Mouse (Mus musculus) mouse embryonic stem cell (cell line): Measurements from ENCODE around the gene Syn2.

Source experiments
- in situ Hi-C, 2 experiments: fragments of 300-500 bp; cut with MboI; formaldehyde crosslinking; loops; 1 replicate in 1 of 2; 3 replicates in 1 of 2; pipeline ENCODE4 v1.14.3; 2019 to 2020; ENCODE audit warnings: low sequenced_read_pairs in 2 of 2, low pct_unique_long_range_greater_than_20kb in 1 of 2, mixed read lengths in 1 of 2; ENCODE audit not compliant: unreplicated experiment in 1 of 2

Syn2 gene

DNA sequence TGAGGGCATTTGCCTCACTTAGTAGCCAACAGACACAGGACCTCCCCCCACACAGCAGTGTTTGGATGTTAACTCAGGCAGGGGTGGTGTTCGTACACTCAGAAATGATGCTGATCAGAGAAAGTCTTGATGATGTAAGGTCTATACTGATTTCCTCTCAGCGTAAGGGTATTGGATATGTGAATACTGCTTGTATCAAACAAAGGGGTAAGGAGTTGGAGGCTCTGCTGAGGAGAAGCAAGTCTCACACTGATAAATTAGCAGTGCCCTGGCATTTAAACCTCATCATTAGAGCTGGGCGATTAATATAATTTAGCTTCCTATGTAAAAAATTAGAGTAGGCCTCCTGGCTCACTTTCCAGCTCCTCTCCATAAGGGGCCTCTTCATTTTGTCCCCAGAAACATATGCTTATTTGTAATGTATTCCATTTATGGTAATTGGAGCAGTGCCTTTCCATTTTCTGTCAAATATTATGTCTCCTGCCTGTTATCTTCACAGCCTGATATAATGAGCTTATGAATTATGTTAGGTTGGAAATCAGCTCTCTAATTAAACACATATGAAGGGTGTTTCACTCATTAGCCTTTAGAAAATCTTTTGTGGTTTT, 31.3 kb downstream of the Syn2 start:
- in situ Hi-C loops: no loop called here

DNA sequence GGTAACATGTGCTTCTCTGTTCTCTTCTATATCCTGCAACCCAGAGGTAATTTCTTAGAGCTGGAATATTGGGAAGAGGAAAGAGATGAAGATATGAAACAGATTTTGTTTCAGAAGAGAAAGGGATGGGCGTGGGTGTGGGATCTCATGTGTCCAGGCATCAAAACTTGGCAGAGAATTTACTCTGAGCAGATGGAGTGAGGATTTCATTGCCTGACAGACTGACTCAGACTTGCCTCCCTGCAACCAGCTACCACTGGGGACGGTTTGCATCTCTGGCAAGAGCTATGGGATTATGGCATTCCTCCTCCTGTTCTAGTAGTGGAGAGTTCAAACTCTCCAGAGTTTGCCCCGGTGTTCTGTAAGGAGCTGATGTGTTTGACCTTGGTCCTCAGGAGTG, 34.2 kb downstream of the Syn2 start:
- in situ Hi-C loops: no loop called here

DNA sequence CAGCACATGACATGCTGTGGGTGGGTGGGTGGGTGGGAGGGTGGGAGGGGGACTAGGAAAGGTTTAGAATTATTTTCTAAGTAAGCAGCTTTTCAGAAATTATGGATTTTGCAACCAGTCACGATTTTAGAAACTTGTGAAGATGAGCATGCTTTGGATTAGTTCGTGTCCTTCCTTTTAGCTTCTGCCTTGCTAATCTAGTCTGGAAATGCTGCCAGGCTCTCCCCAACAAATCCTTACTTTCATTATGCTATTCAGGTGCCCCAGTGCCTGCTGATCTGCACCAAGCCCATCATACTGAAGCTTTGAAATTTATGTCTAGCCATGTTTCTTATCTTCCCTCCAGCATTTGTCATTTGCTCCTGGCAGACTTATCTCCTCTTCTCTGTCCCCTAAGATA, 34.8 kb downstream of the Syn2 start:
- in situ Hi-C loops: no loop called here

DNA sequence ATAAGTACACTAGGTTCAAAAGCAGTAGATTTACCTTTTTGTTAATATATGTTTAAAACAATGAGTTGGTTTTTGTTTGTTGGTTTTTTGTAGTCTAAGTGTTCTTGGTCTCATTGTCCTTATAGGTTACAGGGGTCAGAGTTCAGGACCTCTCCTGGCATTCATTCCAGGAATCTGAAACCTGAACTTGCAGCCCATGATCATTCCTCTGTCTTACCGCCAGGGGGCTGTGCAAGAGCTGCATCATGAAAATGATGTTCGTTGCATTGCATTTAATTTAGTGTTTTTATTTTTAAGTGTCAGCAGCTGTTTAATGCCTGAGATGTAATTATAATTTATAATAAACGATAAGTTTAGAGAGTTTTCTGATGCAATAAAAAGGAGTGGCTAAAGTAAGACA, 40.1 kb downstream of the Syn2 start:
- in situ Hi-C loops: no loop called here

DNA sequence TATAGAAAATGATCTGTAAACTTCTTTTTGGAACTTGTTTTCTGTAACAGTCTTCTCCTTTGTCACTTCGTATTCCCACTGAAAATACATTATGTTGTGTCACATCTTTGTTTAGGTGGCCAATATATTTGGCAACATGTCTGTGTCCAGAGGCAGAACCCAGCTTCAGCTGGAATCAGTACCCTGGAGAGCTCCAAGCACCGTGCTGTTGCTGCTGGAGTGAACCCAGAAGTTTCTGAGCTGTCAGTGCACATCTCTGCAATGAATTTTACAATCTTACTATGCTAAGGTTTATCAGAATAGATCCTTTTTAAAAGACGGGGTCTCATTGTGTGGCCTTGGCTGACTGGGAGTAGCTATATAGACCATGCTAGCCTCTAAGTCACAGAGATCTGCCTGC, 44.1 kb downstream of the Syn2 start:
- in situ Hi-C loops: no loop called here

DNA sequence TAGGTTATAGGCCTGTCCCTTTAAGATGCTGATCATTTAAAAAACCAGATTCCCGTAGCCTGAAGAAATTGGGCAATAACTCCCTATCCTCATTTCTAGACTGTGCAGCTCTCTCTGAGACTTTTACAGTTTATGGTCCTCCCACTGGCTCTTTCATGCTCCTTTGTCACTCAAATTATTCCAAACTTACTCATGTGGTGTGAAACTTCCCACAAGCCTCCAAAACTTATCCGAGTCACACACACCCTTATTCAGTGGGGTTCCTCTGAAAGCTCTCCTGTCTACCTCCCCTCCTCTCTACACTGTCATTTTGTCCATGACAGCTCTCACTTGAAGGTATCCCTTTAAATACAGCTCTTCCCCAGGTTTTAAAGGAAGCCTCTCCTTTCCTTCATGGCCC, 46.4 kb downstream of the Syn2 start:
- in situ Hi-C loops: no loop called here

DNA sequence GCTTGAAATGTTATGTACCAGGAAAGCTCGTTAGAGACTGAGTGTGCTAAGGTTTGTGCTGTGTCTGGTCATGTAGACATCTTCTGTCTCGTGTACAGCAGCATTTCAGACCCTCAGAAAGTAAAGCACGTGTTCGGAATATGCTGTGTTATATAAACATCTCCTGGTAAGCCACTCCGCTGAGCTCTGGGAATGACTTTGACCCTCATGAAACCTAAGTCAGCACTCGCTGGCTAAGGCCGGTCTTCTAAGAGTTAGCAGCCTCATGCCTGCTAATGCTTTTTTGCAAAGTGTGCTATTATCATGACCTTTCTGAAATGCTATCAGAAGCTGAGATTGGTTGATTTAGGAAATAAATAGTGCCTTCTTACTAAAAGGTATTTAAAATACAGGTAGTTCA, 56.4 kb downstream of the Syn2 start:
- in situ Hi-C loops: no loop called here

DNA sequence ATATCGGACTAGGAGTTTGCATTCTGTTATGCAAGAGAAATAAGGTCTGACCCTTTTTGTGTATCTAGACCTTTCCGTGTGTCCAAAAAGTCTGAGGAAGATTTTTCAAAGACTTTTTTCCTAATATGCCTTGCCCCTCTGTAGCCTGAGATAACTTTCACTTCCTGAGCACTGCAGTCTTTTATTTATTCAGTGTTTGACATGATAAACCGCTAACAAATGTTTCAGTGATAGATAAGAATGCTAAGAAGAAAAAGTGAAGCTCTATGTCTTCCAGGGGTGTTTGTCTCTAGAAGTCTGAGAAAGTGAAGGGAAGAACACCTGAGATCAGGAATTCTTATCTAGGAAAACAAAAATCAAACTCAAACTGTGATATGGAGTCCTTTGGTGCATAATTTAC, 66.1 kb downstream of the Syn2 start:
- in situ Hi-C loops: no loop called here

DNA sequence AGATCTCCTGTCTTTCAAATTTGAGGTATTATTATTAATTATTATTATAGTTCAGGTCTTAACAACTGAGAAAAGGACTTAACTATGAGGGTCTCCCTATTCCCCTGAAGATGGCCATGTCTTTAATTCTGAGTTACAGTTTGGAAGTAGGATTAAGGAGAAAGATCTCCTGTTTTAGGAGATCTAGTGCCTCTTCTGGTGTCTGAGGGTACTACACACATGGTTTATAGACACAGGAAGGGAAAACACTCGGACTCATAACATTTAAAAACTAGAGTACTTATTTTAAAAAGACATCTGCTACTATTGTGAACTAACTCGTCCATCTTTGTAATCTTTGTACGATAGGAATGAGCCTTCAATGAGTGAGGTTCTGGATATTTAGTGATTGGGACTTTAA, 68.3 kb downstream of the Syn2 start:
- in situ Hi-C loops: no loop called here

DNA sequence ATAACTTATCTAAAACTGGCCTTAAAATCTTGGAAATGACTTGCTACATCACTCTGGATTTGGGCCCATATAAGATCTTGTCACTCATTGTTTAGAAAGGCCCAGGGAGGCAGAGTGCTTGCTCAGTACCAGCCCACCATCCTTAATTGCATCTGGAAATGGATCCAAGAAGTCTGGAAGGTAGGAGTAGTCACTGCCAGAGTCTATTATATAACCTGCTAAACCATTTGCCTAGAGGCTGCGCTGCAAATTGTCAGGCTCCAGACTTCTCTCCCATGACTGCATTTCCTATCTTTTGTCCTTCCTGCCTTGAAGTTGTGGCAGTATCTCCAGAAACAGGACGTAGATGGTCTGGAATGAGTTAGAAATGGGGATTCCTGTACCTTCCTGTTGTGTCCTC, 75.5 kb downstream of the Syn2 start:
- in situ Hi-C loops: no loop called here

DNA sequence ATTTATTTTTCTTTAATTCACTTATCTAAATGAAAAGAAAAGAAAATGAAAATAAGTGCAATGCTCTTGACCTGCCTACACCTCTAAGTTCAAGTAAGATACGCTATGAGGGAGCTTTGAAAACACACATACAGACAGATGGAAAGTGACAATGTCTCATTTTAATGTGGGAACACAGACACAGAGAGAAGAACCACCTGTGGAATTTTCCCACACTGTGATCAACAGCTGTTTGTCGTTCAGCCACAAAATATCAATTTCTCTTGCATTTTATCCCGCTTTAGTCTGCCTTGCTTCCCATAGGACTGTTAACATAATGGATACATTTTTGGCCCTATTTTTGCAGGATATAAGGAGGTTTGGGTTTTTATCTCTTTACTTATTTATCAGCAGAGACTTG, 76.1 kb downstream of the Syn2 start:
- in situ Hi-C loops: no loop called here

DNA sequence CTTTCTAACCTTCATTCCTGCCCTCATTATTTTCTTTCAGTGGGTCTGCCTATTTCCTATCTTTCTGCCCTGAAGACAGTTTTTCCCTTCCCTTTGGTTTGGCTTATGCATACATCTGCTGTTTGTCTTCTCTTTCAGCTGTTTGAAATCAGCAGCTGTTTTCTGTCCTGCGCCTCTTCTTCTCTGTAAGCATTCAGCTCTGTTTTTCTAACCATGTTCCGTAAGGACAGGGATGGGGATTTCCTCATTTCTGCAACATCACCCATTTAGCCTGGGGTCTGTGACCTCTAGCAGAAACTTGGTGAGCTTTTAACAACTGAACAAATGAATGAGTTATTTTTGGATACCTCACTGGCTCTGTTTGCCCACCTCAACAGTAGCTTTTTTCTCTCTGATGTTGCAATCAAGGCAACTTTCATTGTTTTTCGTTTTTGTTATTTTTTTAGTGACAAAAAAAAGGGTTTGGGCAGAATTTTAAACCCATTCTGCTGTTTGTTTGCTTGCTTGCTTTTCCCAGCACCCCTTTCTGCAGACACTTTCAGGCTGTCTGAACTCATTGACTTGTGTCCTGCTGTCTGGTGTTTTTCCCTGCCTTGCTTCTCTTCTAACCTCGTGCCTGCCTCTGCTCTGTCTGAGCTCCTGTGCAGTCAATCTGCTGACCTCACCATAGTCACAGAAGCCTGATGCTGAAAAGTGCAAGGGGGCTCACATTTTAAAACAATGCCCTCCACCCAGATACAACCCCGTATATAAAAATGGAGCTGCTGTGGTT, 77.6 kb downstream of the Syn2 start:
- in situ Hi-C loops: no loop called here

DNA sequence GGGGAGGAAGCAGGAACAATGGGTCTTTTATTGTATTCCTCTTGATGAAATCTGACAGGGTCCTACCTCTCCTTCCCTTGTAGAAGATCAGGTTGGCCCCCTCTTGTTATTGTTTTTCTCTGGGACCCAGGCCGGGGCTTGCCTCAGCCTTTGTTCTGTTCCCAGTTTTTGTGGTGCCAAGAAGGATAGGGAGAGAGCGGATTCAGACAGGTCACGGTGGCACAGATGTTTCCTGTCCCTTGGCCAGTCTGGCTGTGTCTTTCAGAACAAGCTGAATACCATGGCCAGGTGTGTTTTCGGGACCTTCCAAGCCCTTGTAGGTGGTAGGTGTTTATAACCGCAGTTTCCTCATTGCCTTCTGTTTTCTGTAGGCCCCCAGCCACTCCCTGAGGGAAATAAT, 78.4 kb downstream of the Syn2 start:
- in situ Hi-C loops: no loop called here

DNA sequence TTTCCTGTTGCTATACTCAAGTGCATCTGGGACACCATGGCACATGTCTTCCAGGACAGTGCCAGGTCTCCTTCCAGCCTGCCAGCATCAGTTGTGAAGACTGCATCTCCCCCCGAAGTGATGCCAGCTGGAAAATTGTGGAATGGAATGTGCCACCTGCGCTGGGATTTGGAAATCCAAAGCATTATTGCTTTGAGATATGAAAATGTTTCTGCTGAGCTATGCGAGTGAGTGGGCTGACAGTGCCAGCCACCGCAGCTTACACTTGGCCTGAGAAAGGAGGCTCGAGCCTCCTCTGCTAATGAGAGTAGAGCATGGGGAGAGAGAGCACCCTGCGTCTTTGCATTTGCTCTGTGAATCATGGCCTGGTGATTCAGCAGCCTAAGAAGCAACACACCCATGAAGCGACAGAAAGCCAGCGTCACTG, 86.5 kb downstream of the Syn2 start:
- in situ Hi-C loops: loop anchor here in 1 of 2 experiments (10.0 kb wide), 1 partner anchor 314 kb away; no protein-coding TSS in a partner anchor

DNA sequence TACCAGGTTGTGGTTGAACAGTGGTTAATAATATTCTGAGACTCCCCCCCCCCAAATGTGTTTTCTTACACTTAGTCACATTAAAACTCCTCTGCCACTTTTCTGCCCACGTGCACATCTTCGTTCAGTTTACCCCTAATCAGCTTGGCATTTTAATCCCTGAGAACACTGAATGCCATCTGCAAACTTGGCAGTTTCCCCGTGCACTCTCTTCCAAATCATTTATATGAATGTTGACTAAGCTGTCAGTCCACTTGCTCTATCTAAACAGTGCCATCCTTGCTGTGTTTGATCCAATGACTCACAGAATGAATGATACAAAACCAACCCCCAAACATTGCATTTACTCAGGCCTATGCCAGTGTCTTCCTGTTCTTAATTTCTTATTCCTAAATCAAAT, 90.8 kb downstream of the Syn2 start:
- in situ Hi-C loops: loop anchor here in 1 of 2 experiments (5.0 to 10.0 kb wide), 2 partner anchors 42 to 309 kb away; no protein-coding TSS in a partner anchor

DNA sequence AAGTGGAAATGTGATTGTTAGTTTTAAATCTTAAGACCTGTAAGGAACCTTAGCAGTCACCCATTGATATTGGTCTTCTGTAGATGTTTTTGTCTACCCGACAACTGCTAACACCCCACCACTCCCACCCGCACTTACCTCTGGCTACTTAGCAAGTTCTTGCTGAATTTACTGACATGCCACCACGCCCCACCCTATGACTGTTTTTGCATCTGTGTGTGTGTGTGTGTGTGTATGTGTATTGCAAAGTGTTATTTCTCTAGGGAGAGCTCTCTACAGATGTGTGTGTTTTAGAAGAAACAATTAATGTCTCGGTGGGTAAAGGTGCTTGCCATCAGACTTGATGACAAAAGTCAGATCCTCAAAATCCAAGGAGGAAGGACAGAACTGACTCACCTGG, 92.3 kb downstream of the Syn2 start, which contains the start of gene Gm17482:
TSS of gene Gm17482 (plus strand) at position 301 of the 400 bp plus-strand sequence.
- in situ Hi-C loops: loop anchor here in 1 of 2 experiments (5.0 to 10.0 kb wide), 2 partner anchors 40 to 308 kb away; no protein-coding TSS in a partner anchor

DNA sequence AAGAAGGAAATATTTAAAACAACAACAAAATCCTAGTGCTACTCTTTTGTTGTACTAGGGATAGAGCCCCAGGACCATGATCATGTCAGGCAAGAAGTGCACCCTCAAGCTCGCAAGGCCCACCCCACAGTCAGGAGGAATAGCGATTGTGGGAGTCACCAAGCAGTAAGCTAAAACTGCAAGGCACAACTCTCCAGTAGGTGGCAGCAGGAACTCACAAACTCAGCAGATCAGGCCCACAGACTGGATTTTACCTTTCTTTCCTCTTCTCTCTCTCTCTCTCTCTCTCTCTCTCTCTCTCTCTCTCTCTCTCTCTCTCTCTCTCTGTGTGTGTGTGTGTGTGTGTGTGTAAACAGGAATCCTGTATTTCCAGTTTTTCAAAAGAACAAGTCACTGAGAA, 92.8 kb downstream of the Syn2 start:
- in situ Hi-C loops: loop anchor here in 1 of 2 experiments (5.0 to 10.0 kb wide), 2 partner anchors 40 to 307 kb away; no protein-coding TSS in a partner anchor

DNA sequence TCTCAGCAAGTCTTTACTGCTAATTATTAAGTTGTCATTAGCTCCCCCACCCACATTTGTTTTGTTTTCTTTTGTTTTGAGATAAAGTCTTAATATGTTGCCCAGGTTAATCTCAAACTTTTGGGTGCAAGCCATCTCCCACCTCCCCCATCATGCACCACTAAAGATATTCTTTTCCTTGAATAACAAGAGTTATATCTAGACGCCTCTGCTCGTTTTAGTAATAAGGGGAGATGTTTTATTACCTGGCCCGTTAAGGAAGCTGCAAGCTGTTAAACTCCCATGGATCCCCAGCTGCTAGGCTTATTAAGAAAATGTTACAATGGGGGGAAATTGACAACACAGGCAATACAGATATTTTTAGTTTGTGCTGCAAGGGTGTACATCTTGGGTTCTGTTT, 95.9 kb downstream of the Syn2 start:
- in situ Hi-C loops: no loop called here

DNA sequence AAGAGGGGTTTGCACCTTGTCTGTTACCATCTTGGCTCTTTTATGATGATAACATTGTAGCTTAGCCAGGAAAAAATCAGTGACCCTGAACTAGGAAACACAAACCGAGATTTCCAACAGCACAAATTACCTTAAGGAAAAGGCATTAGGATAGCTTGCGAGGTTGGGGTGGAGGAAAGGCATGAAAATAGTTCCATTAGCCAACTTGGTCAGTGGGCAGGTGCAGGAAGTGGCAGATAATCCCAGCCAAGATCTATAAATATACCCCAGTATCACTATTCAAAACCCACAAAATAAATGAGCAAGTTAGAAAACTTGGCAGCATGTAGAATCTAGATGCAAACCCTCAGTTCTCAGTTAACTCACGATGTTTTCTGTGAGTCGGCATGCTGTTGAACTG, 97.1 kb downstream of the Syn2 start:
- in situ Hi-C loops: no loop called here

DNA sequence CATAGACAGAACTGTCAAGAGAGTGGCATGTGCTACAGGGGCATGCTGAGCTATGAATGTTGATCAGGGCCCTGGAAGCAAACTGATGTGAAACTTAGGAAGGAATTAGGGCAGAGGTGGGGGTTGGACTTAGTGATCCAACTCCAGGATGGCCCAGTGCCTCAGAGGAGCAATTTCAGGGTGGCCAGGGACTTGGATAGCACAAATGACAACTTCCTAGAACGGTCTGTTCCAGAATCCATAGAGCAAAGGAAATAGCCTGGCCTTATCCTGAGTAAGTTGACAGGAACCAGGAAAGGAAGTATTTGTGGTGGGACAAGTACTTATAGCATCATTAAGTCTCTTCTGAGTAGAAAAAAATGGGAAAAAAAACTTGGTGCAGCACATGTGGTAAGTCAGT, 97.9 kb downstream of the Syn2 start:
- in situ Hi-C loops: no loop called here
